In the genomic region with DNA sequence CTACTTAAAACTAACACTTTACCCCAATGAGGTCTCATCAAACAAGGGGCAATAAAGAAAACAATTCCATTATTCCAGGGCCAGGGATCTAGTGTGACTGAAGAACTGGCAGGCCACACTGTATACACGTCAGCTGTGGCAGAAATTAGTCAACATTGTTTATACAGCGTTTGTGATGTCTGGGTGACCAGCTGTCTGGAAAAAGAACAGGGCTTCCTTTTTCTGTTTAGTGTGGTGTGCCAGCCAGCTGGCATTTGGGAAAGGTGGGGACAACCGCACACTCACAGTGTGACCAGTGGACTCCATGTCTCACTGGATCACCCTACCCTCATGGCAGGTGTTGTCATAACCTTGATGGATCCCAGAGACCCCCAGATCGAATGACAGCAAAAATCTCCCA, we compare ENCODE assay signal across 11 mouse cellular contexts.
DNase-seq lines count a peak whose midpoint lies in the region; ATAC-seq lines count a peak whose summit lies in the region.
"Had no signal": no experiment of that assay in that cellular context is flagged by ENCODE, and none has a peak within 500 bp of the region (broad histone marks: within the 10 kb centered on the region; RNA-seq: fewer than 3 reads in every experiment).

No protein-coding gene starts in this region.

- H3K36me3 ChIP-seq in liver, embryonic 12.5 days, result no peaks in the 10 kb centered on the region
- H3K36me3 ChIP-seq: forebrain, embryonic 12.5 days had no signal

- H3K4me2 ChIP-seq in liver, embryonic 12.5 days, result no peak overlapping the region
- H3K4me2 ChIP-seq: forebrain, embryonic 12.5 days had no signal

- H3K4me3 ChIP-seq in liver, embryonic 12.5 days, result no peak overlapping the region
- H3K4me3 ChIP-seq: forebrain, embryonic 12.5 days had no signal

- no peak overlapping the region for H3K9ac ChIP-seq in liver, embryonic 12.5 days
- H3K9ac ChIP-seq: forebrain, embryonic 12.5 days had no signal

- WGBS in liver, embryonic 12.5 days (ENCODE audit: insufficient replicate concordance), result 50% methylated on average over 4 of the region's 4 CpGs

- no peaks in the 10 kb centered on the region for H3K9me3 ChIP-seq in liver, embryonic 12.5 days (replicated peaks)
- H3K9me3 ChIP-seq: forebrain, embryonic 12.5 days had no signal

- H3K4me1 ChIP-seq in liver, embryonic 12.5 days, result no peaks in the 10 kb centered on the region
- H3K4me1 ChIP-seq: forebrain, embryonic 12.5 days had no signal

- H3K27me3 ChIP-seq in liver, embryonic 12.5 days (replicated peaks), result no peaks in the 10 kb centered on the region
- H3K27me3 ChIP-seq: forebrain, embryonic 12.5 days had no signal

- peak; percentile 3 for DNase-seq in cerebellum, adult 9-11 months
- no peak for DNase-seq in cerebellum, postnatal 25 days
- peak; percentile 9 to 36 for DNase-seq in layer of hippocampus, adult 18-20 months (ENCODE audit: low spot score in 2 of 2)
- DNase-seq in layer of hippocampus, adult 9-10 months (ENCODE audit: low spot score), result no peak
- peak; percentile 41 for DNase-seq in heart, postnatal 4 days
- DNase-seq in lung, postnatal 4 days, result peak; percentile 58 to 64
- no peak for DNase-seq in frontal cortex, postnatal 14 days (ENCODE audit: low spot score in 2 of 2)
- DNase-seq: adrenal gland, postnatal 36 days; right cerebral cortex, postnatal 4 days had no signal

- no peak overlapping the region for H3K27ac ChIP-seq in liver, embryonic 12.5 days
- H3K27ac ChIP-seq: forebrain, embryonic 12.5 days had no signal

- ATAC-seq in liver, embryonic 12.5 days, result no peak

Comparison
In these comparisons a context has a peak if more than half of its experiments do, and no peak if none do; other contexts are left out.
1. DNase-seq: peak in cerebellum, adult 9-11 months (single experiment), layer of hippocampus, adult 18-20 months (2 of 2), heart, postnatal 4 days (single experiment) and lung, postnatal 4 days (2 of 2); none in cerebellum, postnatal 25 days (0 of 2), layer of hippocampus, adult 9-10 months (single experiment) and frontal cortex, postnatal 14 days (0 of 2).